Mouse (Mus musculus): ENCODE data around the gene Gm973. TPM values are rescaled to one million over a fixed set of nuclear protein-coding genes. Genes with fewer than 3 reads are reported as not detected.

The Gm973 gene
- total RNA-seq, 2 experiments from 2014 or later = 1.9 to 2.2 TPM

GRCm38 (mm10) chr1:59580131-59580751 lies 64.2 kb downstream of the Gm973 start:
- DNase-seq (ENCODE audit: low spot score in 2 of 2) = no peak

- no peak for DNase-seq (ENCODE audit: low spot score in 2 of 2)
Measured at GRCm38 (mm10) chr1:59580880-59581279, 64.8 kb downstream of the Gm973 start.

GRCm38 (mm10) chr1:59584656-59585410 lies 68.8 kb downstream of the Gm973 start:
- peak; percentile 66 to 76 for DNase-seq (ENCODE audit: low spot score in 2 of 2)

GRCm38 (mm10) chr1:59589271-59589670 lies 73.2 kb downstream of the Gm973 start:
- DNase-seq (ENCODE audit: low spot score in 2 of 2) = no peak

- DNase-seq (ENCODE audit: low spot score in 2 of 2) = no peak
Measured at GRCm38 (mm10) chr1:59592359-59592758, 76.3 kb downstream of the Gm973 start.

- DNase-seq (ENCODE audit: low spot score in 2 of 2) = no peak
Measured at GRCm38 (mm10) chr1:59592876-59593275, 76.8 kb downstream of the Gm973 start.

- no peak for DNase-seq (ENCODE audit: low spot score in 2 of 2)
Measured at GRCm38 (mm10) chr1:59593622-59594035, 77.6 kb downstream of the Gm973 start.

GRCm38 (mm10) chr1:59594586-59595266 lies 78.7 kb downstream of the Gm973 start:
- DNase-seq (ENCODE audit: low spot score in 2 of 2) = no peak

- DNase-seq (ENCODE audit: low spot score in 2 of 2) = no peak
Measured at GRCm38 (mm10) chr1:59595609-59596008, 79.5 kb downstream of the Gm973 start.

GRCm38 (mm10) chr1:59602531-59603416 lies 86.7 kb downstream of the Gm973 start:
- no peak for DNase-seq (ENCODE audit: low spot score in 2 of 2)

- no peak for DNase-seq (ENCODE audit: low spot score in 2 of 2)
Measured at GRCm38 (mm10) chr1:59603417-59603712, 87.3 kb downstream of the Gm973 start.

- DNase-seq (ENCODE audit: low spot score in 2 of 2) = no peak
Measured at GRCm38 (mm10) chr1:59603893-59604292, 87.8 kb downstream of the Gm973 start.

- no peak for DNase-seq (ENCODE audit: low spot score in 2 of 2)
Measured at GRCm38 (mm10) chr1:59606479-59606878, 90.4 kb downstream of the Gm973 start.

GRCm38 (mm10) chr1:59607071-59607470 lies 91.0 kb downstream of the Gm973 start:
- DNase-seq (ENCODE audit: low spot score in 2 of 2) = no peak

- DNase-seq (ENCODE audit: low spot score in 2 of 2) = no peak
Measured at GRCm38 (mm10) chr1:59608125-59608762, 92.2 kb downstream of the Gm973 start.

- no peak for DNase-seq (ENCODE audit: low spot score in 2 of 2)
Measured at GRCm38 (mm10) chr1:59608920-59609319, 92.9 kb downstream of the Gm973 start.

GRCm38 (mm10) chr1:59609458-59609857 lies 93.4 kb downstream of the Gm973 start:
- no peak for DNase-seq (ENCODE audit: low spot score in 2 of 2)

- DNase-seq (ENCODE audit: low spot score in 2 of 2) = no peak
Measured at GRCm38 (mm10) chr1:59609896-59610295, 93.8 kb downstream of the Gm973 start.

- no peak for DNase-seq (ENCODE audit: low spot score in 2 of 2)
Measured at GRCm38 (mm10) chr1:59610929-59611328, 94.9 kb downstream of the Gm973 start.

GRCm38 (mm10) chr1:59613795-59614194 lies 97.7 kb downstream of the Gm973 start:
- peak; percentile 43 to 72 for DNase-seq (ENCODE audit: low spot score in 2 of 2)

- no peak for DNase-seq (ENCODE audit: low spot score in 2 of 2)
Measured at GRCm38 (mm10) chr1:59615021-59615420, 99.0 kb downstream of the Gm973 start.

All from gastrocnemius, postnatal 4 days (tissue).